Mouse (Mus musculus) olfactory bulb, adult 2 months (tissue): Measurements from ENCODE around the gene Olfml2a.

ENCODE experiments used
- CTCF ChIP-seq: fragments of 200-500 bp; IDR thresholded peaks from 2 replicates; pipeline ENCODE4 v1.5.1; 2012; ENCODE audit warnings: low read depth, mild to moderate bottlenecking, low read length, moderate library complexity; ENCODE audit not compliant: insufficient read depth
- POLR2A ChIP-seq: fragments of 200-500 bp; IDR thresholded peaks from 2 replicates; pipeline ENCODE4 v1.6.1; 2012; ENCODE audit warnings: mild to moderate bottlenecking, low read depth, low read length, moderate library complexity; ENCODE audit not compliant: insufficient read depth

GRCm38 (mm10) chr2:39005574-39006079 lies 73.8 kb downstream of the Olfml2a start, which contains the start of gene Rpl35:
- TF ChIP-seq CTCF (no peak), POLR2A (no peak)
